Comparison of ENCODE assay signal across 10 mouse cellular contexts in genomic region chr8:48098792-48099191, GRCm38 (mm10). TPM values are rescaled to one million over a fixed set of nuclear protein-coding genes. Genes with fewer than 3 reads are reported as not detected.
DNase-seq lines count a peak whose midpoint lies in the region; ATAC-seq and TF ChIP-seq lines count a peak whose summit lies in the region.
"Had no signal": no experiment of that assay in that cellular context is flagged by ENCODE, and none has a peak within 500 bp of the region (broad histone marks: within the 10 kb centered on the region; RNA-seq: fewer than 3 reads in every experiment).

Dctd (plus strand) TSS chr8:48099092.

- TF ChIP-seq CTCF in brain, embryonic 14.5 days (IDR thresholded peaks at IDR 0.05; ENCODE audit: borderline replicate concordance, extremely low read depth, insufficient read depth, insufficient read length): no peak

- DNase-seq in heart, postnatal 14 days: no peak
- no peak for DNase-seq in brain, embryonic 14.5 days (ENCODE audit: low read depth)
- no peak for DNase-seq in heart, postnatal 4 days
- DNase-seq in midbrain, embryonic 10.5 days (ENCODE audit: low spot score): no peak
- DNase-seq in urinary bladder, postnatal 36 days (ENCODE audit: low spot score in 2 of 2): no peak
- DNase-seq in adrenal gland, adult 8-10 months: no peak
- DNase-seq in lung, postnatal 10 days: no peak
- DNase-seq: kidney, adult 9 months; thymus, postnatal 4 days had no signal

- H3K9me3 ChIP-seq in heart, embryonic 15.5 days (replicated peaks): no peaks in the 10 kb centered on the region
- H3K9me3 ChIP-seq in midbrain, embryonic 10.5 days (replicated peaks): no peaks in the 10 kb centered on the region

- no peak within 1 kb of the TSS for H3K9ac ChIP-seq in heart, embryonic 15.5 days

- H3K36me3 ChIP-seq in heart, embryonic 15.5 days: no peaks in the 10 kb centered on the region
- H3K36me3 ChIP-seq in midbrain, embryonic 10.5 days: no peaks in the 10 kb centered on the region

- H3K27me3 ChIP-seq in heart, embryonic 15.5 days: 0 out of 2 replicates have a peak, but pooled peaks cover 3% of the 10 kb centered on the region
- H3K27me3 ChIP-seq in midbrain, embryonic 10.5 days (ENCODE audit: low read depth, poor library complexity, severe bottlenecking): peaks cover 19% of the 10 kb centered on the region

- no peak for ATAC-seq in heart, embryonic 15.5 days (replicated peaks; ENCODE audit: insufficient number of reproducible peaks, insufficient read depth, low FRiP score, low read depth)

- peaks cover 7% of the 10 kb centered on the region; the same call in 1 of the 2 replicates for H3K4me1 ChIP-seq in heart, embryonic 15.5 days (replicated peaks)
- peaks cover 16% of the 10 kb centered on the region for H3K4me1 ChIP-seq in midbrain, embryonic 10.5 days

- no peak for TF ChIP-seq POLR2A in brain, embryonic 14.5 days (IDR thresholded peaks at IDR 0.05; ENCODE audit: borderline replicate concordance, extremely low read depth, insufficient read depth, insufficient read length, poor library complexity, severe bottlenecking)

- H3K27ac ChIP-seq in heart, embryonic 15.5 days: no peak within 1 kb of the TSS
- H3K27ac ChIP-seq in midbrain, embryonic 10.5 days (replicated peaks): peak within 1 kb of the TSS; percentile 71; the same call in 1 of the 2 replicates

- intact Hi-C loops in heart, postnatal 14 days (cut with DNase I): loop anchor here (5.0 to 10.0 kb wide), 2 partner anchors 119 to 436 kb away; no protein-coding TSS in a partner anchor

- H3K4me2 ChIP-seq in heart, embryonic 15.5 days: peak within 1 kb of the TSS; percentile 59

- 0 out of 2 replicates have a peak within 1 kb of the TSS, but pooled peaks have one; percentile 32 for H3K4me3 ChIP-seq in heart, embryonic 15.5 days
- peak within 1 kb of the TSS; percentile 43; the same call in 1 of the 2 replicates for H3K4me3 ChIP-seq in midbrain, embryonic 10.5 days

- WGBS in heart, embryonic 15.5 days: 79% methylated on average over 12 of the region's 12 CpGs
- WGBS in midbrain, embryonic 10.5 days: 96% methylated on average over 12 of the region's 12 CpGs

RNA-seq across cellular contexts. Expression of gene Dctd, which starts in this region (rescaled TPM):
- 21.0 and 26.2 TPM in 2 replicates for polyA plus RNA-seq in heart, embryonic 15.5 days (2015; fragmentation: Nextera tagmentation; extraction: Ambion mirVana)
- 1 to 10 TPM; 1.1 to 2.1 TPM for total RNA-seq in heart, postnatal 14 days (2021)
- 18.6 and 21.8 TPM in 2 replicates for polyA plus RNA-seq in brain, embryonic 14.5 days (2012; rRNA removed)
- 10 to 100 TPM; 11.6 to 12.6 TPM for total RNA-seq in heart, postnatal 4 days (2021)
- 28.1 and 36.9 TPM in 2 replicates for polyA plus RNA-seq in midbrain, embryonic 10.5 days (2016; fragmentation: Nextera tagmentation; extraction: Ambion mirVana)
- total RNA-seq in adrenal gland, adult 8-10 months (2022): 1 to 10 TPM; 2.7 to 3.4 (median 3.2) TPM
